Mouse (Mus musculus) G1E-ER4 (cell line): Measurements from ENCODE around the gene Gmds. TPM values are rescaled to one million over a fixed set of nuclear protein-coding genes. Genes with fewer than 3 reads are reported as not detected.

Experiments
- GATA1 ChIP-seq: IDR thresholded peaks from one replicate; pipeline ENCODE4 v1.8.0; 2012; ENCODE audit warnings: low read length, inconsistent platforms
- polyA plus RNA-seq: library from polyadenylated mRNA; stranded (reverse); fragments of >175 nt; gene quantifications from 2 replicates; pipeline ENCODE4 v1.2.3, GENCODE M21; 2012

Gene Gmds
- polyA plus RNA-seq, 1 experiment = 56.1 TPM

GRCm38 (mm10) chr13:31800581-31801576 lies 537.7 kb downstream of the Gmds start:
- no peak for TF ChIP-seq GATA1

DNA sequence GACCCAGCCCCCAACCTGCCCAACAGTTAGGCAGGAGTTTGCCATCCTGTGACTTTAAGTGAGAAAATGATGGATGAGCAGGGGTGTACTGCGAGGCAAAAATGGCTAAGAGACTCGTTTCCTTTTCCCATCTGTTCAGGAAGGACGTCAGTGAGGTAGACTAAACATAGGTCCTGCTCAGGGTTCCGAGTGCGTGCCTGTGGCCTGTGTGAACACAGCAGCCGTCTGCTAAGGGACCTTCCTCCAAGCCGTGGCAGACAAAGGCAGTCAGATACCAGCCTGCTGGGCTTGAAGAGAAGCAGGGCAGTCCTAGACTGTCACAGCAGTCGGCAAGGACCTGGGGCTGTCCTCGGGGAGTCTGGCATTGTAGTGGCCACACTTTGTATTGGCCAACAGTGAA lies 540.5 kb downstream of the Gmds start:
- no peak for TF ChIP-seq GATA1

GRCm38 (mm10) chr13:31797346-31797745 lies 541.2 kb downstream of the Gmds start:
- no peak for TF ChIP-seq GATA1

DNA sequence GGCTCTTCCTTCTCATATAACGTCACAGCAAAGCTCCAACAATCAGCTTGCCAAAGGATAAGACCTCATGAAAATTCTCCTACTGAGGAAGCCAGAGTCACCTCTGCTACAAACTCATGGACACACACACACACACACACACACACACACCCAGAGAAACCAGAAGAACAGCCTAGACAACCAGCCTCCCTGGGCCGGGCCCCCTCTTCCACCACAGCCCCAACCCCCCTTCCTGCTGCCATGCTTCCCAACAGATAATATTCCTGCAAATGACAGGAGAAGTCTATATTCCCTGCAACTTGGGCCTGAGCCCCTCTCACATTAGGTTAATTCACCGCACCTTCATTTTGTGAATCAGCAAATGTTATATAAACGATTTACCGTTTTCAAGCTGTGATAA lies 545.4 kb downstream of the Gmds start:
- no peak for TF ChIP-seq GATA1

DNA sequence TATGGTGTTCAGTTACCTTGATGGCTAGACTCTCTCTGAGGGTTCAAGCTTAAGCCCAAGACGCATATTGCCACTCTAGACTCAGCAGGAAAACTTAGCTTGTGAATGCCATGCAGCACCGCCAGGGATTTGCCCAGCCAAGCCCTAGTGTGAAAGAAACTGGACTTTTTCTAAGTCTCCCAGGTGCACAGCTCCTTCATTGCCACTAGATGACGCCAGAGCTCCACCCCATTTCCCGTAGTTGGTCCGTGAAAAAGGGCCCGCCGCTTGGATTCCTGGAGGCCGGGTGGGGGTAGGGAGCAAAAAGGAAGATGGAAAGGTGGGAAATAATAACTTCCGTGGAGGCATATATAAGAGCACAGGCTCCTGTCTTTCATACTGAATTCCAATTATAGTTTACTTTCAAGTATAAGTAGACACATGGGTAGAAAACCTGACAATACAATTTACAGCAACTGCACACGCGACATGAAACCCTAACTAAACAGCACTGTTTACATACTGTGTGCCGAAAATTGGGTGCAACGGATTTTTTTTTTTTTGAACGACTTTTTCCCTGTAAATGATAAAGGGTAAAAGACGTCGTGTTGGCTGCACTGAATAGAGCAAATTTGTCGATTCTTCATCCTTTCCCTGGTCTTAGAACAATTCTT lies 545.9 kb downstream of the Gmds start:
- TF ChIP-seq GATA1 = no peak

GRCm38 (mm10) chr13:31784757-31785156 lies 553.8 kb downstream of the Gmds start:
- TF ChIP-seq GATA1 = no peak

- no peak for TF ChIP-seq GATA1
Measured at GRCm38 (mm10) chr13:31782063-31782462, 556.5 kb downstream of the Gmds start.

- no peak for TF ChIP-seq GATA1
Measured at GRCm38 (mm10) chr13:31780299-31780698, 558.2 kb downstream of the Gmds start.

- no peak for TF ChIP-seq GATA1
Measured at GRCm38 (mm10) chr13:31779281-31779981, 559.1 kb downstream of the Gmds start.

DNA sequence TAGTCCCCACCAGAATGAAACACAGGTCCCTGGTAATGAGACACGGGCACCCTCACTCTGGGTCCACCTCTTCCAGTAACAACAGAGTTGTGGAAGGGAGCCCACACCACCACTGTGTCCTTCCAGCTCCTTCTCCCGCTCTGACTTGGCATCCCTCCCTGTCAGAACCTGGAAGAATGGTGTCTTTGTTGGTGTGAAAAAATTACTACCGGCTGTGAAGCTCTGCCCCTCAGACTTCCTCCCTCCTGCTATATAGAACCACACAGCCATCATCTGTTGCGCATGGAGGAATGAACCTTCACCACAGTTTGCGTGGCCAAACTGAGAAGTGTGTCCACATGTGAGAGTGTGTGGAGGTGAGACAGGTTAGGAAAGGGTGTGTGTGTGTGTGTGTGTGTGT lies 562.8 kb downstream of the Gmds start:
- TF ChIP-seq GATA1 = no peak

GRCm38 (mm10) chr13:31772882-31773281 lies 565.7 kb downstream of the Gmds start:
- TF ChIP-seq GATA1 = no peak
